Mouse (Mus musculus): Measurements from ENCODE around the gene Usp13. TPM values are rescaled to one million over a fixed set of nuclear protein-coding genes. Genes with fewer than 3 reads are reported as not detected.

The Usp13 gene
- 49.3 and 55.5 TPM in 2 replicates for polyA plus RNA-seq (2015; fragmentation: Nextera tagmentation; extraction: Ambion mirVana)

DNA sequence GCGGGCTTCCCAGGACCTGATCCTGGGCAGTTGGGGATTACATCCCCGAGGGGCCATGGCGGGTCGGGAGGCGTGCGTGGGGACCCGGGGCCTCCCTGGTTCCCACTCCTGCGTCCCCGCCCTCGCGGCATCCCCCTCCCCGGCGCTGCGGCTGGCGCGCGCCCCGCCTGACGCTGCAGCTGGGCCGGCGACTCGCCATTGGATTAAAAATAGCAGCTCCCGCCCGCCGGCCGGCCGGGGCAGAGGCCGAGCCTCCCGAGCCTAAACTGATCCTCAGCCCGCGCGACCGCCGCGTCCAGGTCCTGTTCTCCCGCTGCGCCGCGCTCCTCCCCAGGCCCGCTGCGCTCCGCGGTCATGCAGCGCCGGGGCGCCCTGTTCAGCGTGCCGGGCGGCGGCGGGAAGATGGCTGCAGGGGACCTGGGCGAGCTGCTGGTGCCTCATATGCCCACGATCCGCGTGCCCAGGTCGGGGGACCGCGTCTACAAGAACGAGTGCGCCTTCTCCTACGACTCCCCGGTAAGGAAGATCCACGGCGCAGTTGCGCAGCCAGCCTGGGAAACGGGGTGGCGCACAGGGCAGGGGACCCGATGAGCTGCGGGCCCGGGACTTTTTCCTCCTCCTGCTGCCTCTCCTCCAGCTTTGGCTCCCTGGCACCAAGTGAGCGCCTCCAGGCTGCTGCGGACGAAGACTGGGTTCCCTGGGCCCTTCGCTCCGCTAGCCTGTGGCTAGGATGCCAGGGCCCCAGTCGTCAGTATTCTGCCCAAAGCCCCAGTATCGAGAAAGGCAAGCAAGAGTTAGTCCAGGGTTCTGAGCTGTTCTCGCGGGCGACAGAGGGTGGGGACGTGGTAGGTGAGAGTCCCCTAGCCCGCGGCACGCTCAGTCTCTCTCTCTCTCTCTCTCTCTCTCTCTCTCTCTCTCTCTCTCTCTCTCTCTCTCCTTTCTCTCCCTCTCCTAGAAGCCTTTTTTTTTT is at the start of gene Usp13:
Usp13 (plus strand) TSS at position 190 of the 970 bp plus-strand sequence.
- Histone ChIP-seq H3K4me2 (peak within 1 kb of the TSS; percentile 71), H3K4me3 (peak within 1 kb of the TSS; percentile 97), H3K27ac (peak within 1 kb of the TSS; percentile 98), H3K27me3 (no peaks in the 10 kb centered on the region), H3K9me3 (replicated peaks) (no peaks in the 10 kb centered on the region), H3K4me1 (replicated peaks) (peaks cover 32% of the 10 kb centered on the region), H3K36me3 (no peaks in the 10 kb centered on the region), H3K9ac (peak within 1 kb of the TSS; percentile 98)
- under 1% methylated on average over 81 of the region's 84 CpGs for WGBS
- ATAC-seq (replicated peaks; ENCODE audit: insufficient number of reproducible peaks, insufficient read depth, low FRiP score, low read depth) = peak; percentile 86

DNA sequence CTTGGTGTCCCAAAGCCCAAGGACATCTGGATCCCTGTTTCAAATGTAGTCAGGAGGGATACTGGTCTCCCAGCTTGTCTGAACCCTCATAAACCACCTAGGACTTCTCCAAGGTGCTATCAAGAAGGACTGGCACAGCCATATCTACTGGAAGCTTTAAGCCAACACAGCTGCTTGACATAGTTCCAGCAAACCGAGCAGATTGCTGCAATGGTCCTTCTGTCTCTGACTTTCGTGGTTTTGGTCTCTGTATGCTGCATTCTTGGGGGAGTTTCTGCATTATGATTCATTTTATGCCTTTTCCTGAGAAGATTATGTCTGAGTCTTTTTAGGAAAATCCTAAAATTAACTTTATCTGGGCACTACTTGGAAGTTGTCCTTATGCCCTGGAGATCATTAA is 46.6 kb upstream of the Usp13 start:
- 58% methylated on average over 2 of the region's 2 CpGs for WGBS
- Histone ChIP-seq H3K4me3 (no peak overlapping the region), H3K4me2 (no peak overlapping the region), H3K9ac (no peak overlapping the region), H3K9me3 (replicated peaks) (no peaks in the 10 kb centered on the region), H3K36me3 (no peaks in the 10 kb centered on the region), H3K4me1 (replicated peaks) (no peaks in the 10 kb centered on the region), H3K27ac (no peak overlapping the region), H3K27me3 (no peaks in the 10 kb centered on the region)
- ATAC-seq (replicated peaks; ENCODE audit: insufficient number of reproducible peaks, insufficient read depth, low FRiP score, low read depth) = no peak

DNA sequence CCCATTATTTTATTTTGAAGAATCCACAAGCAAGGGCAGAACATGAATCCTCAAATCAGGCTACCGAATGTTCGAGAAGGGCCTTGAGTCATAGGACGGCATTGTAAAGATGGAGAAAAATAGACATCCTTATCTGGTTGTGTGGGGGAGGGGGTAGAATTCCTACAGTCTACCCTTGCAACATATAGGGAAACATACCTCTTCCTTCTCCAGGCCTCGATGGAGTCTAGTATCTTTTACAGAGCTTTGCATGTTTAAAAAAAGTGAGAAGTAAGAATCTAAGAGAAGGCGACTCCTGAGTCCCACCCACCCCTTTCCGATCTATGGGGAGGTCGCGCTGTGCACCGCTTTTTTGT is 367 bp upstream of the Usp13 start:
- H3K9me3 ChIP-seq (replicated peaks) = no peaks in the 10 kb centered on the region
- ATAC-seq (replicated peaks; ENCODE audit: insufficient number of reproducible peaks, insufficient read depth, low FRiP score, low read depth) = no peak
- no peaks in the 10 kb centered on the region for H3K27me3 ChIP-seq
- peak overlapping the region; percentile 98 for H3K9ac ChIP-seq
- WGBS = 2% methylated on average over 9 of the region's 9 CpGs
- H3K36me3 ChIP-seq = no peaks in the 10 kb centered on the region
- H3K27ac ChIP-seq = peak overlapping the region; percentile 98
- H3K4me3 ChIP-seq = peak overlapping the region; percentile 97
- H3K4me2 ChIP-seq = peak overlapping the region; percentile 71
- peaks cover 25% of the 10 kb centered on the region for H3K4me1 ChIP-seq (replicated peaks)

DNA sequence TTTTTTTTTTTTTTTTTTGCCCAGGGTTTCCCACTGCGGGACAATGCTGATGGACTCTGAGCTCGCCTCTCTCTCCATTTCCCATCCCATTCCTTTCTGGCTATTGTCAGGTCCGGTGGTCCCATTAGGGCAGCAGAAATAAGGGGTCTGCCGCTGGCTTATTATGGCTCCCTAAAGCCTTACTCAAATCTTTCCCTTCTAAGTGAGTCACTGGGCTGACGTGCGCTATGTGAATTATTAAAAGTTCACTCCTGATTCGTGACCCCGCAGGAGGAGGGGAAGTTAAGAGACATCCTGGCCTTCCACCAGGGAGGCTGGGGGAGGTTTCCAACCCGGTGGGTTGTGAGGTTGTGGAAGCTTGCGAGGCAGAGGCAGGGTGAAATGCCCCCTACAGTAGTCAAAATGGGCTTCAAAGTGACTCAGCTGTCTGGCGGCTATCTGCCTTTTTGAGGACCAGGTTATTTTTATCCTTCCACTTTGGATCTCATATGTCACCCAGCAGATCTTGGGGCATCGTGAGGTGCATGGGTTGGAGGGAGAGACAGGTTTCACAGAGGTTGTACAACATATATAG is 1.1 kb downstream of the Usp13 start:
- Histone ChIP-seq H3K36me3 (no peaks in the 10 kb centered on the region), H3K9me3 (replicated peaks) (no peaks in the 10 kb centered on the region), H3K9ac (peak overlapping the region; percentile 98), H3K4me2 (peak overlapping the region; percentile 71), H3K27ac (peak overlapping the region; percentile 98), H3K4me1 (replicated peaks) (peaks cover 40% of the 10 kb centered on the region), H3K4me3 (peak overlapping the region; percentile 97), H3K27me3 (no peaks in the 10 kb centered on the region)
- WGBS = 4% methylated on average over 12 of the region's 12 CpGs
- 0 out of 2 replicates have a peak, but pooled peaks have one; percentile 5 for ATAC-seq (replicated peaks; ENCODE audit: insufficient number of reproducible peaks, insufficient read depth, low FRiP score, low read depth)

DNA sequence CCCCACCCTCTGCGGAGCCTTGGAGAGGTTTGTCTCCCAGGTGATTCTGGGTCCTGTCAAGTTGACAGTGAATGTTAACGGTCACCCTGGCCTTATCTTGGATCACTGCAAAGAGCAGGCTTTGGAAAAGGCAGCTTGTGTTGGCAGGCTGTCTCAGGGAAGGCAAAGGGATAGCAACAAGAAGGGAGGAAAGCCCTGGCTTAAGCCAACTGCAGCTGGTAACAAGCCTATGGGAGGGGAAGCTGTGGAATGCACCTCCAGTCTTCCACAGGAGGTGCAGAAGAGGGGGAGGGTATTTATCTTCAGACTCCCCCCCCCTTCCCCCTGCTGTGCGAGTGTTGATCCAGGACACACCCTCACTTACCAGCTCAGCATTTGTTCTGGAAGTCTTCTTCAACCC is 5.3 kb downstream of the Usp13 start:
- H3K4me3 ChIP-seq = peak overlapping the region; percentile 13; the same call in 1 of the 2 replicates
- H3K9ac ChIP-seq = 0 out of 2 replicates have a peak overlapping the region, but pooled peaks have one; percentile 6
- peak overlapping the region; percentile 50 for H3K4me2 ChIP-seq
- H3K27ac ChIP-seq = peak overlapping the region; percentile 87
- peaks cover 68% of the 10 kb centered on the region for H3K4me1 ChIP-seq (replicated peaks)
- H3K9me3 ChIP-seq (replicated peaks) = no peaks in the 10 kb centered on the region
- 4% methylated on average over 3 of the region's 3 CpGs for WGBS
- H3K36me3 ChIP-seq = no peaks in the 10 kb centered on the region
- H3K27me3 ChIP-seq = no peaks in the 10 kb centered on the region
- peak; percentile 76 for ATAC-seq (replicated peaks; ENCODE audit: insufficient number of reproducible peaks, insufficient read depth, low FRiP score, low read depth)

DNA sequence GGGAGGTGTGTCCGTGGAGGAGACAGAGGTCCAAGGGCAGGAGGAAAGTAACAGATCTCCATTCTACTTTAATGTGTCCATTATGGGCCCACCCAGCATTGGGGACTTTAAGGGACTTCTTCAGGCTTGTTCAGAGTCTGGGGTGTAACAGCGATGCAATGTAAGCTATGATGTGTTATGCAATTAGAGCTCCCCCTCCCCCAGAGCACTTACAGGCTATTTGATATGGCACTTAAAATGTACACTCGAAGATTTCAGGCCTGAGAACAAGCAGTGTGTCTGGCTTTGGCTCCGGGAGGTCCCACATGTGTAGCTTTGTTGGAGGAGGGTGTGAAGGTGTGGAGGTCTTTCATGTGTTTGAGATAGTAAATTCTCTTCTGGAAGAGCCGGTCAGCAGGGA is 7.6 kb downstream of the Usp13 start:
- H3K27ac ChIP-seq = peak overlapping the region; percentile 23; the same call in 1 of the 2 replicates
- H3K4me2 ChIP-seq = peak overlapping the region; percentile 1; the same call in 1 of the 2 replicates
- no peak overlapping the region for H3K4me3 ChIP-seq
- no peaks in the 10 kb centered on the region for H3K36me3 ChIP-seq
- no peaks in the 10 kb centered on the region for H3K9me3 ChIP-seq (replicated peaks)
- no peak for ATAC-seq (replicated peaks; ENCODE audit: insufficient number of reproducible peaks, insufficient read depth, low FRiP score, low read depth)
- H3K27me3 ChIP-seq = no peaks in the 10 kb centered on the region
- H3K9ac ChIP-seq = no peak overlapping the region
- WGBS = 50% methylated on average over 5 of the region's 5 CpGs
- H3K4me1 ChIP-seq (replicated peaks) = peaks cover 65% of the 10 kb centered on the region

DNA sequence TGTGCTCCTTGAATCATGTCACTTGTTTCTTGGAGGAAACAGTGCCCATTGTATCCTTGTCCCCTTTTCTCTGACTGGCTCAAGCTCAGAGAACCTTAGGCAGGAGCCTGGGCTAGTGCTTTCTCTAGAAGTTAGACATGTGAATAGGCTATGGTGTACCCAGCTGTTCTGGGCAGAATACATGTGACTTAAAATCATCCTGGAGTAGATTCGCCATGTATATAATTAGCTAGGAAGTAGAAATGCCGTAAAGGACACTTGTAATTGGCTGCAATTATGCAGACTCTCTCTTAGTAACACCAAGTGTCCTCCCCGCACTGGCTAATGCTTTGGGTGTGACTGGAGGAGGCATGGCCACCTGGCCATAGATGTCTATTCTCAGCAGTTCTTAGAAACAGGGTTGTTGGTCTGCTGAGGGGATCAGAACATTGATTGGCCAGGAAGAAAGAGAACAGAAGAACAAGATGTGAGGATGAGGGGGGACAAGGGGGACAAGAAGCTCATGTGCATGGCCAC is 8.7 kb downstream of the Usp13 start:
- H3K27me3 ChIP-seq = no peaks in the 10 kb centered on the region
- H3K27ac ChIP-seq = no peak overlapping the region
- H3K4me2 ChIP-seq = no peak overlapping the region
- H3K36me3 ChIP-seq = no peaks in the 10 kb centered on the region
- H3K4me3 ChIP-seq = no peak overlapping the region
- no peaks in the 10 kb centered on the region for H3K9me3 ChIP-seq (replicated peaks)
- H3K4me1 ChIP-seq (replicated peaks) = peaks cover 64% of the 10 kb centered on the region
- WGBS = 75% methylated on average over 3 of the region's 3 CpGs
- no peak for ATAC-seq (replicated peaks; ENCODE audit: insufficient number of reproducible peaks, insufficient read depth, low FRiP score, low read depth)
- H3K9ac ChIP-seq = no peak overlapping the region

DNA sequence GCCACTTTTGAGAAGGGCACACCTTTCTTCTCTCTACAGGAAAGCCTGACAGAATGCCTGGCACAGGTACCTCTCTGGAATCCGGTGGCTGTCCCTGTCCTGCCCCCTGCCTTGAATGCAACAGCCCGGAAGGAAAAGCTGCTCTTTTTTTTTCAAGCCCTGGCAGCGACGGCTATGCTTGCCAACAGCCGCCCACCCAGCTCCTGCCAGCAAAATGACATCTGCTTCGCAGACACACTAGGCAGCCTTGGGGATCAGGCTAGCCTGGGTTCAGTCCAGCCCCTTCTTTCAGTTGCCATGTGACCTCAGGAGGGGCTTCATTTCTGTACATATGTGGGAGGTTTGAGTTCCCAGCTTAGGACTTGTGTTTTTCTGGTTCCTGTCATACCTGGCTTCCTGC is 9.4 kb downstream of the Usp13 start:
- ATAC-seq (replicated peaks; ENCODE audit: insufficient number of reproducible peaks, insufficient read depth, low FRiP score, low read depth) = no peak
- Histone ChIP-seq H3K27me3 (no peaks in the 10 kb centered on the region), H3K9ac (no peak overlapping the region), H3K9me3 (replicated peaks) (no peaks in the 10 kb centered on the region), H3K4me1 (replicated peaks) (peaks cover 60% of the 10 kb centered on the region), H3K4me2 (no peak overlapping the region), H3K4me3 (no peak overlapping the region), H3K27ac (no peak overlapping the region), H3K36me3 (no peaks in the 10 kb centered on the region)
- 50% methylated on average over 6 of the region's 6 CpGs for WGBS

DNA sequence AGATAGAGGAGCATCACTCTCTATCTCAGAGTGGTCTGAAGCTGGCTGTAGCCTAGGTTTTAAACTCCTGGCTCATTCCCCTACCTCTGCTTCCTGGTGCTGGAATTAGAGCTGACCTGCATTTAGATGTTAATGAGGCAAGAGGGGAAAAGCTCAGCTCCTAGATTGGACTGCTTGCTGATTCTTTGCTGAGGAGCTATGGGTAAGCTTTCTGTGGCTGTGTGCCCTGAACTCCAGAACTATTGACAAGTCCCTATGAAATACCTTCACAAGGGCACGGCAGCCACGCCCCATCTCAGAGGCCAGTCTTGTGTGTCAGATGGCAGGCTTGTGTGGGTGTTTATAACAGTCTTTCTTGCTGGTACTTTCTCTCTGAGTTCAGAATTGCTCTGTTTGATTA is 16.5 kb downstream of the Usp13 start:
- no peaks in the 10 kb centered on the region for H3K27me3 ChIP-seq
- peaks cover 10% of the 10 kb centered on the region for H3K4me1 ChIP-seq (replicated peaks)
- H3K4me2 ChIP-seq = no peak overlapping the region
- H3K9me3 ChIP-seq (replicated peaks) = no peaks in the 10 kb centered on the region
- H3K27ac ChIP-seq = no peak overlapping the region
- peaks cover 10% of the 10 kb centered on the region for H3K36me3 ChIP-seq
- no peak for ATAC-seq (replicated peaks; ENCODE audit: insufficient number of reproducible peaks, insufficient read depth, low FRiP score, low read depth)
- H3K9ac ChIP-seq = no peak overlapping the region
- WGBS = 86% methylated on average over 2 of the region's 2 CpGs
- H3K4me3 ChIP-seq = no peak overlapping the region

DNA sequence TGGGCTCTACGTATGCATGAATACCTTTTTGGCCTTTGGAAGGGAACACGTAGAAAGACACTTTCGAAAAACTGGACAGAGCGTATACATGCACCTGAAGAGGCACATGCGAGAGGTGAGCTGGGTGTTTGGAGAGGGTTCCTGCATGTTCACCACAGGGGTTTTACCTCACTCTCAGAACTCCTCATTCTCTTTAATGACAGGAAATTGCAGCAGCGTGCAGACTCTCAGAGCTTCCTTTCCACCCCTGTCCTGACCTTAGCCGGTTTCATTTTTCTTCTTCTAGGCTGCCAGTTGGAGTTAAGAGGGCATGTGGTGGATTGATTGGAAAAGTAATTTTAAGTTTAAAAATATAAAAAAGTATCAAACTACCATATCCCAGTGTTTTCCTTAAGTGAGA is 20.5 kb downstream of the Usp13 start:
- Histone ChIP-seq H3K36me3 (peaks cover 11% of the 10 kb centered on the region), H3K4me2 (no peak overlapping the region), H3K4me1 (replicated peaks) (0 out of 2 replicates have a peak, but pooled peaks cover 3% of the 10 kb centered on the region), H3K27ac (no peak overlapping the region), H3K9ac (no peak overlapping the region), H3K4me3 (no peak overlapping the region), H3K27me3 (no peaks in the 10 kb centered on the region), H3K9me3 (replicated peaks) (no peaks in the 10 kb centered on the region)
- no peak for ATAC-seq (replicated peaks; ENCODE audit: insufficient number of reproducible peaks, insufficient read depth, low FRiP score, low read depth)
- WGBS = 90% methylated on average over 7 of the region's 7 CpGs

DNA sequence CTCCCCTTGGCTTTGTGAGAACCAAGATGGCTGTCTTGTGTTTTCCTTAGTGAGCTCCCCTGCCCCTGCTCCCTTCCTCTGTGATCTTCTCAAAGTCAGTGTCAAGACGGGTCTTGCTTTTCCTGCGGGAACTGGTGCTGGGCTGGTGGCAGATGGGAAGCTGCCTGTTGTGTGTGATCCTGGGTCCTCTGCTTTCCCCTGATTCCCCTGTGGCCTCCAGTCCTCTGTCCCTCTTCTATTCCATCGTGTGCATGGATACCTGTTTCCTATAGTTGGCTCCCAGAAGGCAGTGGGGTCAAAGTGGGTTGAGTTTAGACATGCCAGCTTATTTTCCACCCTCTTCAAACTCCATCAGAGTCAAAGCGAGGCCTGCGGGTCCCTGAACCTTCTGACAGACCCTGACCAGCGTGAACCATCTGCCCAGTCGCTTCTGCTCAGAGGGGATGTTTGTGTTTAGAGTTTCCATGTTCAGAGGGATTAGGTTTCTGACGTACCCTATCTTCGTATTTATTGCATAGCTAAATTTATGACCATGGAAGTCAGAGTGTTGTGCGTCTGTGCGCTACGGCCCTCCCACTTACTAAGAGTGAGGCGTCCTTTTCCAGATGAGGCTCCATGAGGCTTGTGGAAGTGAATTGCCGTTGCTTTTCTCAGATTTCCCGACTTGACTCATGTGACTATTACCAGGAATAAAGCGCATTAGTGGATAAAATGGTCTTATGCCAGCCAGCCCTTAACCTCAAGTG is 39.2 kb downstream of the Usp13 start:
- WGBS = 88% methylated on average over 16 of the region's 16 CpGs
- no peak for ATAC-seq (replicated peaks; ENCODE audit: insufficient number of reproducible peaks, insufficient read depth, low FRiP score, low read depth)
- Histone ChIP-seq H3K4me1 (replicated peaks) (no peaks in the 10 kb centered on the region; the same call in 1 of the 2 replicates), H3K9ac (no peak overlapping the region), H3K27me3 (no peaks in the 10 kb centered on the region), H3K4me3 (no peak overlapping the region), H3K27ac (no peak overlapping the region), H3K9me3 (replicated peaks) (no peaks in the 10 kb centered on the region), H3K36me3 (peaks cover 7% of the 10 kb centered on the region; the same call in 1 of the 2 replicates), H3K4me2 (no peak overlapping the region)

Data from heart, embryonic 15.5 days (tissue).